Mouse (Mus musculus) yolk sac, embryonic 10.5 days (tissue): ENCODE measurements at regions not wholly inside any gene's neighbourhood (a gene's known extent, or its start where the extent isn't known, plus 50 kb on each side); places are given as distances from the start of the nearest gene placed in this dataset.

Experiments
- DNase-seq: peaks from one replicate; pipeline ENCODE4 v3.0.0-alpha.2; 2017; ENCODE audit warnings: low spot score

DNA sequence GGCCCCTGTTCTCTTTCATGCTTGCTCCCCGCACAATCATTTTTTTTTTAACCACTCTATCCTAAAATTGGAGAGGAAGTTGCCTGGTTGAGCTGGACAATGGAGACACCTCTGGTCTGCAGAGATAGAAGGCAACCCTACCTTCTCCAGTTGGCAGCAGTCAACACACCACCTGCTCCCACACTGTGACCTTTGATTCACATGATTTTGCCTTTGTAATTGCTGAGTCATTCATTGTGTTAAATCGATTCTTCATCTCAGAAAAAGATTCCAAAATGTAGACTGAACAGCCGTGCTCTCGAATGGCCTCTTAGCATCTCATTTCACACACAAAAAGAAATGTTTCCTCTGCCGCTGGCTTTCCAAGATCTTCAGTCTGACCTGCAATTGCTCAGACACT lies 616.2 kb downstream of the Pdcd6ip start:
- no peak for DNase-seq

GRCm38 (mm10) chr9:113087786-113088185 lies 620.3 kb downstream of the Pdcd6ip start:
- no peak for DNase-seq

DNA sequence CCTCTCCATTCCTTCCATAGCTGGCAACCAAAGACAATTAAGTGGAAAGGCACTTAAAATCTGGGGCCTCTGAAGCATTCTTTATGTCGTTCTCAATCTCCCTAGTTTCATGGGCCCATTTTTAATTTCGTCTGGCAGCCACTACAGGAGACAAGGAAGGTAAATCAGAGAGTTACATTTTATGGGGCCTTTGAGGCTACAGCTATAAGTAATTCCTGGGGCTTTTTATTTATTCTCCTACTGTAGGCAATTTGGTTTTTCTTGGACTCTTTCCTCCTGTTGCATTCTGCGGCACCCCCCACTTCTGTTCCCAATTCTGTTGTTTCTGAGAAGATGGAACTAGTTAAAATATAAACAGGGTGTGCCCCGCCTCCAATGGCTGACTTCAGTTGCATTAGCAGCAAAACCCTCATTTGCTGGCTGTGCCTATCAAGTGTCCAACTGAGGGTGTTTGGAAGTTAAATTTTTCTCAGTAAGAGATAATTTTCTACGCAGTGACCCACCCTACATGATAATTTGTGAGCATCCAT lies 622.7 kb downstream of the Pdcd6ip start:
- no peak for DNase-seq

GRCm38 (mm10) chr9:113074866-113075265 lies 633.2 kb downstream of the Pdcd6ip start:
- DNase-seq, result no peak

GRCm38 (mm10) chr9:113057415-113057814 lies 650.6 kb downstream of the Pdcd6ip start:
- DNase-seq, result no peak

GRCm38 (mm10) chr9:113044556-113045178 lies 663.4 kb downstream of the Pdcd6ip start:
- DNase-seq, result no peak

DNA sequence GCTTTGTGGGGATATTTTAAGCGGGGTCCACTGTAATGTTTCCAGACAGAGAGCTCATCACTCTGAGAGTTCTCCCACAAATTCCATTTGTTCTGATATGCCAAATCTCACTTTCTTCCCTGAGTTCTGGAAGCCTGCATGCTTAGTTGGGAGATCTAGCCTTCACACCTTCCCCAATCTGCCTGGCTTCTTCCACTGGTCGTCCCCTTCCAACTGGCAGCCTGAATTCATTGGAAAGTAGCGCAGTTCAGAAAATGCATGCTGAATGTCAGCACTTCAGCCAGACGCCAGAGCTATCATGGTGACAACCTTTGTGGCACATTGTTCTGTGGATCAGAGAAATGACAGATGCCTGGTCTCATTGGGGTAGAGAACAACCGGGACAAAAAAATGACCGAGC lies 667.2 kb downstream of the Pdcd6ip start:
- no peak for DNase-seq

DNA sequence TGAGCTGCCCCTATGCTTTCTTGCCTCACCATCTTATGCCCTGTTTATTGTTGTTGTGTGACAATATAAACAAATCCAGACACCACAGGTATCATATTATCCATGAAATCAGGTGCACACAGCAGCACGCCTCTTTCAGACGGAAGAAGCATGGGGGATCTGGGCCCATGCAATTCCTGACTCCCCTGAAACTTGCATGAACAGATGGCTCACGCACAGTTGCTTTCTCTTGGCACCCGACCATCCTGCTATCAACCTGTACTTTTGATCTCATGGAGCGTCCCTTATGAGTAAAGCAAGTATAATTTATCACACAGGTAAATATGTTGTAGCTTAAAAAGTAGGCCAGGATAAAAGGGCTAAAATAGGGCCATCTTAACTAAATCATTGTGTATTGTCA lies 674.1 kb downstream of the Pdcd6ip start:
- DNase-seq, result no peak

GRCm38 (mm10) chr9:113029091-113029490 lies 679.0 kb downstream of the Pdcd6ip start:
- no peak for DNase-seq

- DNase-seq, result no peak
These were observed 681.2 kb downstream of the Pdcd6ip start for GRCm38 (mm10) chr9:113026904-113027193.

- no peak for DNase-seq
These were observed 681.8 kb downstream of the Pdcd6ip start for GRCm38 (mm10) chr9:113026096-113026903.

- DNase-seq, result no peak
These were observed 686.0 kb downstream of the Pdcd6ip start for GRCm38 (mm10) chr9:113021866-113022645.

DNA sequence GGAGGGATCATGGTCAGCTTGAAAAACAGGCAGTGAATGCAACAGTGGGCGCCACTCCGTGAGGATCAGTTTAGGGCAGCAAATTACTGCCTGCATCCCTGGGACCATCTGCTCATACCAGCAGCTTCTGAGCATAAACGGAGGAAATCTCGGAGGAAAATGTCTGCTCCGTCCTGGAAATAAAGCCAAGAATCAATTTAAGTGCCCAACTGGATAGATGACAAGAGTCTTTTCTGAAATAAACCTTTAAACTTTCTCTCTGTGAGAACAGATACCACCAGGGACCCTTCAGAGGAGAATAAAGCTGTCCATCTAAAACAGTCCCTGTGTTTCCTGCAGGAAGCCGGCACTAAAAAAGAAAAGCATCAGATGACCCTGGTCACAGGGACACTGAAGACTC lies 688.5 kb downstream of the Pdcd6ip start:
- no peak for DNase-seq

- DNase-seq, result no peak
These were observed 700.0 kb downstream of the Pdcd6ip start for GRCm38 (mm10) chr9:113008106-113008505.

DNA sequence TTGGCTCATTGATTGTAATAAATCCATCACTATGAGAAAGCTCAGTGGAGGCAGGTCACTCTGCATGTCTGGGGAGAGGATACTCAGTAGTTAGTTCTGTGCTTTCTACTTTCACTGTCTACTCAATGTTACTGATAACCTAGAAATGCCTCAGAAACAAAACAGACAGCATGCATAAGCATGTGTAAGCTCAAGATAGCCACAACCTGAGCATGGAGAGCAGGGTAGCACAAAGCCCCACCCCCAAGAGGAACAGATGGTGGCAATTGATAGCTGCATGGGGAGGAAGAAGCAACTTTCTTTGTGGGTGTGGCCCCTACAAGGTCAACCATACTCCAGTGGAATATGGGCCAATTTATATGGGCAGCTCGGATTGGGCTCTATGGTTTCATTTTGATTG lies 711.9 kb downstream of the Pdcd6ip start:
- DNase-seq, result peak; percentile 33

DNA sequence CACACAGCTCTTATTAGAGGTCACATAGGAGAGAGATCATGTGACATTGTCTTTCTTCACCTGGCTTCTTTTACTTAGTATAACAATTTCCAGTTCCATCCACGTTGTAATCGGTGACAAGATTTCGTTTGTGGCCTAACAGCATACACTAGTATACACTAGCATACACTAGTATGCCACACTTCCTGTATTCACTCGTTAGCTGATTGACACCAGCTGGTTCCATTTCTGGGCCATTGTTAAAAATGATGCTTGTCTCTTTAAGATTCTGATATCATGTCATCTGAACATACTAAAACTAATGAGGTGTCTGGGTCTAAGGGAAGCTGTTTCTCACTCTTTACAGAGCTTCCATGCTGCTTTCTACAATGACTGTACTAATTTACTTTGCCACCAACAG lies 713.3 kb downstream of the Pdcd6ip start:
- no peak for DNase-seq

DNA sequence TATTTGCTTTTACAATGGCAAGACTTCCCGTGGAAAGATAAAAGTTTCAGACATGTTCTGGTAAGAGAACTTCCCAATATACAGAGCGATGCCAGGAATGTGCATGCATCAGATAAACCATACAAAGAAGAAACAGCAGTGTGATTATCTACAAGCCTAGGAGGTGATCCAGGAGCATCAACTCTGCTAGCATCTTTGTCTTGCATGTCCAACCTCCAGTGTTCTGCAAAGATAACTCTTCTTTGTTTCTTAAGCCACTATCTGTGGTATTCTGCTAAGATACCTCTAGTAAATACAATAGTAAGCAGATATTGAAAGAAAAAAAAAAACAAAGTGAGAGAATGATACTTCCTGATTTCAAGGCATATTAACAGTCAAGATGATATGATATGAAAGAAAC lies 714.4 kb downstream of the Pdcd6ip start:
- no peak for DNase-seq

DNA sequence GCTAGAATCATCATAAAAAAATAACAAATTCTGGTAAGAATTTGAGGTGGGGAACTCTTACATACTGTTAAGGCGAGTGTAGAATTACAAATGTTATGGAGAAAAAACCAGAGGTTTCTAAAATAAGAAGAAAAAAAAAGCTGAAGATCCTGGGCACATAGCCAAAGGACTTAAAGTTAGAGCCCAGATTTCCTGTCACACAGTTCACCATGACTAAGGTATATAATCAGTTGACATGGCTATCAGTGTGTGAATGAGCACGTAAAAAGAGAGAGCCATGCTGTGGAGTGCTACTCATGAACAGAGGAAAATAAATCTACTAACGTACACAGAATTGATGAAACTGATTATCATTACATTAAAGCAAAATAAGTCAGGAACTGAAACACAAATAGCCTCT lies 715.1 kb downstream of the Pdcd6ip start:
- no peak for DNase-seq

- DNase-seq, result no peak
These were observed 724.7 kb downstream of the Pdcd6ip start for GRCm38 (mm10) chr9:112983353-112983752.

DNA sequence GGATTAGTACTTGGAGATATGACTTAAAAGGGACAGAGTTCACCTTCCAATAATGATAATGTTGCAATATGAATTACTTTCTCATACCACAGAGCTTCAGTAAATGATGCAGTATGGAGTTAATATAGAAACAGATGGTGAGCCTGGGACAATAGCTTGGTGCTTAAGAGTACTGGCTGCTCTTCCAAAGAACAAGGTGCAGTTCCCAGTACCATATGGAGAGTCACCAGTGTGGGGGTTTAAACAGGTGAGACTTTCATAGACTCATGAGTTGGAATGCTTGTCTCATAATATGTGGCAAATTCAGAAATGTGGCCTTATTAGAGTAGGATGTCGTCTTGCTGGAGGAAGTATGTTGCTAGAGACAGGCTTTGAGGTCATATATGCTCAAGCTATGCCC lies 715.8 kb upstream of the Arpp21 start:
- no peak for DNase-seq

- DNase-seq, result no peak
These were observed 714.3 kb upstream of the Arpp21 start for GRCm38 (mm10) chr9:112950056-112950455.

DNA sequence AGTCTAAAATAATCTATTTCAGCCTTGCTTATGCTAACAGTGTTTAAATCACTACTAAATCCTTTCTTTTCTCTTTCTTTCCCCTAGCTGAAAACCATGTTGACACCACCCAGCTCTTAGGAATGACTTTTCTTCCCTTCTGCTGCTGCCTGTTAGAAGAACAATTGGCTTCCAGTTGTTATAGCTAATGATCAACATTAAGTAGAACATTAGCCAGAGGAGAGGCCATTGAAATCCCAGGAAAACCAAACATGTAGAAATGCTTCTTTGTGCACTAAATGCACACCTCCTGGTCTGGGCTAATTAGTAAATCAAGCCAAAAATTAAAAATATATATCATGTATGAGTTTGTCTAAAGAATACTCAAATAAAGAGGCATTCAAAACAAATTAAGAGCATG lies 703.0 kb upstream of the Arpp21 start:
- DNase-seq, result no peak
